Mouse (Mus musculus): Measurements from ENCODE around the gene Ptprq.
A peak's percentile ranks its signal among the peaks of the same experiment; 100 is the strongest.

Gene Ptprq

DNA sequence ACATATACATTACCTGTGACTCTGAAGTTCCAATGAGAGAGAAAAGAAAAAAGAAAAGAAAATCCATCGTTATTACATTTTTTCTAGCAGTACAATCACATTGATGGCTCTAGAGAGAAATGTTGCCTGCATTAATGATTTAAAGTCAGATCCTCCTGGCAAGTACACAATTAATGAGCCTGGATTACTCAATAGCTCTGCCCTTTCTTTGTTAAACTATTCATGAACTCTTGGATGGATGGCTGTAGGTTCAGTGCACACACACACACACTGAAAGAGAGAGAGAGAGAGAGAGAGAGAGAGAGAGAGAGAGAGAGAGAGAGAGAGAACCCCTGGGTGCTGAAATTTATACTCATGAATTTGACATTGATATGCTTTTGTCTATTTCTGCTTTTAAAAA, at the start of gene Ptprq:
Gene Ptprq, minus strand, starts transcription at position 246 of the 400 bp plus-strand sequence.
- no peak for DNase-seq (ENCODE audit: low read depth, low spot score)

DNA sequence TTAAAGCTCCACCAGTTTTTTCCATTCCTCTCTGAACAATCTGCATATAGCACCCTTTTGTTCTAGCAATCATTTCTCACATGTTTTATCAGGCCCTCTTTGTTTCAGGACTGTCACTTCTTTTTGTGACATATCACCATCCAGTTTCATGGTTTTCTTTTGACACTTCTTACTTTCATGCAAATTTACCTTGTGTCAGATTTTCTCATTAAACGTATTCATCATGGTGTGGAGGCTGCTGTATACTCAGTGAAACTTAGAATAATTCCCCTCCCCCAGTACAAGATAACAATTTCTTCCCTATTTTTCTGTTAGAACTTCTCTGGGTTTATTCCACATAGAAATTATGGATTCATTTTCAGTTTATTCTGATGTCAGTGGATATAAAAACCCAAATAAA, 39.8 kb upstream of the Ptprq start:
- no peak for DNase-seq (ENCODE audit: low read depth, low spot score)

DNA sequence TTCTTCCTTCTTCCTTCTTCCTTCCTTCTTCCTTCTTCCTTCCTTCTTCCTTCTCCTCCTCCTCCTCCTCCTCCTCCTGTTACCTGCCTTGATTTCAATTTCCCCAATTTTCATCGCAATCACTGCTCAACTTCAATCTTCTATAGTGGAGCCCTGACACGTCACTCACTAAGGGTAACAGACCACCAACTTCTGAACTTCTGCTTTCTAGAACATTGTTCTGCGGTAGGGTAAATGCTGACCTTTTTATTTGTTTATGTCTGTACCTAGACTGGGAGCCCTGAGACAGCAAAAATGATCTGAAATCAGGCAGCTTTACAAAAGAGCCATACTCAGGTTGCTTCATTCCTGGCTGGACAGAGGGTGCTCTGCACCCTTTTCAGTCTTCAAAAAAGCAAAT, 33.6 kb upstream of the Ptprq start:
- DNase-seq (ENCODE audit: low read depth, low spot score) = no peak

- DNase-seq (ENCODE audit: low read depth, low spot score) = no peak
These were observed 32.7 kb upstream of the Ptprq start for GRCm38 (mm10) chr10:107752351-107753143.

DNA sequence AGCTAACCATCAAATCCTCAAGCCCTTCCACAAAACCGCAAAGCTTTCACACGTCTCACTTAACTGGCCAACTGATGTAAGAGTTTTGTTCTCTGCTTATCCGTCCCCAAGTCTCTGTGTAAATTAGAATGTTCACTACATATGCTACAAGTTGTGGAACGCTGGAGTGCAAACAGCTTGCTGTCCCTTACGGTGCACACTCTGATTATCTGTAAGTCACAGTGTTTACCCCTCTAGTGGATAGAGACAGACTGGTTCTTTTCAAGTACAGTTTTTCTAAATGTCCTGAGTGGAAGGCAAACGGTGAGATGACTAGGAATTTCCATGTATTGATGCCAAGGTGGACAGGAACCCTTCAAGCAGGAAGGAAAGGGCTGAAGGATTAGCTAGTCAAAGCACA, 32.1 kb upstream of the Ptprq start:
- no peak for DNase-seq (ENCODE audit: low read depth, low spot score)

DNA sequence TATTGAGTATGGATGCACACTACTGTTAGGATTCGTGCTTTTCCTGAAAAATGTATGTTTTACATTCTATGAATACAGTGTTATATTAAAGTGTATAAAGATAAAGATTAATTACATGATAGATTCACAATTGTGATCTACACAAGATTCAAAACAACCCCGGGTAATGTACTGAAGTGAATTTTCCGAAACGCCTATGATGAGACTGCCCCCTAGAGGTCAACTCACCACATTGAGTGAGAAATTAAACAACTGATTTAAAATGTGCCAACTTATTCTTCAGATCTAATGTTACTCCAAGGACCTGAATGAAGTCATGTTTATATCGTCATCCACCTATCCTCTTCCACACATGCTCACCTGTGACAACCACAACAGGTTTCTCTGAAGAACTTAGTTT, 27.7 kb upstream of the Ptprq start:
- peak; percentile 1 for DNase-seq (ENCODE audit: low read depth, low spot score)

DNA sequence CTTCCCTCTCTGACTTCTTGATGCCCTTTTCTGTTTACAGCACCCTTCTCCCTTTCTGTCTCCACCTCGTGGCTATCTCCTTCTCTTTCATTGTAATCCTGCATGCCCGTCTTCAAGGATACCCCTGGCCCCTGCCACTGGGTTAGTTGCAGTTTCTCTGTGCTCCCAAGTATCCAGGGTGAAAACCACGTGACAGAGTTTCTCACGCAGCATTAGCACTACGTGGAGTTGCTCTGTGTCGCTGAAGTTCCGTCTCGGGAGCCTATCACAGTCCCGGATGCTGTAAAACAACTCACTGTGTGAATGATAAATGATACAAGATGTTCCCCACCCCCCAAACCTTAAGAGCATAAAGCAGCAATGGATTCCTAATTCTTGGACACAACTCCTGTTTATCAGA, 26.9 kb upstream of the Ptprq start:
- DNase-seq (ENCODE audit: low read depth, low spot score) = no peak

- DNase-seq (ENCODE audit: low read depth, low spot score) = no peak
These were observed 20.0 kb upstream of the Ptprq start for GRCm38 (mm10) chr10:107739815-107740214.

DNA sequence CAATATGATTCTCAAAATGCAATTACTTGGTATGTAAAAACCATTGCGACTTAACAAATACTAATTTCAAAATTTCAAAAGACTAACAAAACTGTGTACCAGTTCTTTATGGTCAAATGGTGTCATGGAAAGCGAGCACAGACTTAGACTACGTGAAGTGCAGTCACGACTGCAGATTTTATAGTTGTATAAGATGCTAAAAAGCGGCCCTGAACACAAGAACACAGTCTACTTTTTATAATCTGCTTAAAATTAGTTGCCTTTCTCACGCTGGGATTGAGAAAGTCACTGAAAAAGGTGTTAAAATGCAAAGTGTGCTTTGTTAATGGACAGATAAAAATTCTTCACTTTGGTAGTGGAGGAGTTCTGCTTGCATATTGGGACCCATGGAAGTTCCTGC, 17.9 kb upstream of the Ptprq start:
- no peak for DNase-seq (ENCODE audit: low read depth, low spot score)

- DNase-seq (ENCODE audit: low read depth, low spot score) = no peak
These were observed 15.6 kb upstream of the Ptprq start for GRCm38 (mm10) chr10:107735448-107735847.

DNA sequence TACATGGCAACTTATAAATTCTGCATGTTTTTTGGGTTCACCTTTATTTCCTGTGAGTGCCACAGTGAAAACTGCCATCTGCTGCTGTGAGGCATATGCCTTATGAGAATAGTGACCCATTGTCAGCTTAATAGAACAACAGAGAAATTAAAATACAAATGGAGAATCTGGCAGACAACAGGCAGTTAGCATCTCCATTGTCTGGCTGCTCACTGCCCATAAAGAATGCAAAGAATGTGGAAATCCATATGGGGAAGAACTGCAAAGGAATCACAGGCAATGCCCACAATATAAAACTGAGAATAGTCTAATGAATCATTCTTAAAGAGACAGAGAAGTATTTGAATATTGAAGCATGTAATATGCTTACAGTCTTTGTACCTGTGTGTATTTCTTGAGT, 14.5 kb upstream of the Ptprq start:
- DNase-seq (ENCODE audit: low read depth, low spot score) = no peak

- no peak for DNase-seq (ENCODE audit: low read depth, low spot score)
These were observed 5.8 kb upstream of the Ptprq start for GRCm38 (mm10) chr10:107725631-107726030.

DNA sequence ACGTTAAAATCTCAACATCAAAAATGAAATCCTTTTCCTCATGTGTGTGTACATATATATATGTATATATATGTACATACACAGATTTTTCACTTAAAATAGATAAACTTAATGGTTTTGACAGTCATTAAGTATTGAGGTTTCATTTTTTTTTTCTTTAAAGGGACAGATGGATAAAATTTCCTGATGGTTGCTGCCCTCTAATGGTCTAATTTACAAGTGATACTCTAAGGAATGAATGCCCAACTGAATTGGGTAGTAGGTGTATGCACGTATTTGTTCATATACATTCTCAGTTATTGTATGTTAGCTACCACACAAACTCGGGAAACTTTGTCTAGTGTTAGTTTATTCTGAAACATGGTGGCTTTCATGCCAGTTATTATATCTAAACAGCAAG, 15.4 kb downstream of the Ptprq start:
- no peak for DNase-seq (ENCODE audit: low read depth, low spot score)

GRCm38 (mm10) chr10:107700944-107701343, 18.9 kb downstream of the Ptprq start:
- DNase-seq (ENCODE audit: low read depth, low spot score) = no peak

- DNase-seq (ENCODE audit: low read depth, low spot score) = no peak
These were observed 21.1 kb downstream of the Ptprq start for GRCm38 (mm10) chr10:107698716-107699115.

DNA sequence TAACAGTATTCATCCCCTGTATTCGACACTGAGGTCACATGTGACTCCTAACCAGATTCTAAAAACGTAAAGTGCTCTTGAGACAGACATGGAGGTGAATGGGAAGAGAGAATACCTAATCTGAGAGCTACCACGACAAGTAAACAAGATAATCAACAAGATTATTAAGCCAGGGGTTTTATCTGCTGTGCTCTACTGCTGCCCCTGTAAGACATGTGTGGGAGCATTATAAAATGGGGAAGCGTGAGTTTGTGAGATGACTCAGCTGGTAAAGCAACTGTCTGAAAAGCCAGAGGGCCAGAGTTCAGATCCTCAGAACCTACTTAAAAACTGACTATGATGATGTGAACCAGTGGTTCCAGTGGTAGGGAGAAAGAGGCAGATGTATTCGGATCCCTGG, 22.7 kb downstream of the Ptprq start:
- DNase-seq (ENCODE audit: low read depth, low spot score) = no peak

- no peak for DNase-seq (ENCODE audit: low read depth, low spot score)
These were observed 32.5 kb downstream of the Ptprq start for GRCm38 (mm10) chr10:107687382-107687781.

DNA sequence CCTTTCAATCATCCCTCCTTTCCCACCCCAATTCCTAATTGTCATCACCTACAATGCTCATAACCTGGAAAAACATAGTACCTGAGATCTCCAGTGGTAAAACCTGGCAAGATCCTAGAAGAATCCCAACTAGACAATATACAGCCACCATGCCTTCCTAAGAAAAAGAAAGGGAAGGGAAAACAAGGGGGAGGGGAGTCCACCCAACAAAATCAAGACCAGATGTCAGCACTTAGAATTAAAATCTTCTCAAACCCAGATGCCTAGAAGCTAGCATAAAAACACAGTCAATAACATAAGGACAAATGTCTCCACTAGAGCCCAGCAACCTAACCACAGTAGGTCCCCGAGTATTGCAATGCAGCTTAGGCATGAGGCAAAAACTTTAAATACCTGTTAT, 43.9 kb downstream of the Ptprq start:
- DNase-seq (ENCODE audit: low read depth, low spot score) = no peak

DNA sequence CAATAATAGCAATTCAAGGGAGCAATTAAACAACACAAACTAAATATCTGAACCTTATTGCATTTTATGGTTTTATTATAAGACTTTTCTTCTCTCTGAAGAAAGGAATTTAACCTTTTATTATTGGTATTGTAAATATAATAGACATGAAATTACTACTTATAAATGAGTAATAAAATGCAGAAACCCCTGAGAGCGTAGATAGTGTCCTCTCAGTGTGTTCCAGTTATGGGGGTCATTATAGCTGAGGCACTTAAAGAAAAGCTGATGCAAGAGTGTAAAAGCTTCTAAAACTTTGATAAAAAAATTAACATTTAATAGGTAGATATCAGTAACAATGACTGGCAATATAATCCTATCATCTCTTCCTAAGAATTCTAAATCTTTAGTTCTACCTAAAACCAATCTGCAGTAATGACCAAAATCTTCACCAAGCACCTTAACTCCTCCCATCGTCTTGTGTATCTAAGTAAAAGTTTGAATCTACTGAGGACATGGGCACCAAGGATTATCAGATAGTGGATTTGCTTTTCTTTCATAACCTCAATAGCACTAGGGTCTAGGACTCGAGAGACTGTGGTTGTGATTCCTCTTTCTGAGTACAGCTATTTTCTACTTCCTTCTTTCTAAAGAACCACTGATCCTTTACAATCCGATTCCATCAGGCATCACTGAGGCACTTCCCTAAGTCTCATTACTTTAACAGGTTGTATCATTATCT, 51.3 kb downstream of the Ptprq start:
- no peak for DNase-seq (ENCODE audit: low read depth, low spot score)

DNA sequence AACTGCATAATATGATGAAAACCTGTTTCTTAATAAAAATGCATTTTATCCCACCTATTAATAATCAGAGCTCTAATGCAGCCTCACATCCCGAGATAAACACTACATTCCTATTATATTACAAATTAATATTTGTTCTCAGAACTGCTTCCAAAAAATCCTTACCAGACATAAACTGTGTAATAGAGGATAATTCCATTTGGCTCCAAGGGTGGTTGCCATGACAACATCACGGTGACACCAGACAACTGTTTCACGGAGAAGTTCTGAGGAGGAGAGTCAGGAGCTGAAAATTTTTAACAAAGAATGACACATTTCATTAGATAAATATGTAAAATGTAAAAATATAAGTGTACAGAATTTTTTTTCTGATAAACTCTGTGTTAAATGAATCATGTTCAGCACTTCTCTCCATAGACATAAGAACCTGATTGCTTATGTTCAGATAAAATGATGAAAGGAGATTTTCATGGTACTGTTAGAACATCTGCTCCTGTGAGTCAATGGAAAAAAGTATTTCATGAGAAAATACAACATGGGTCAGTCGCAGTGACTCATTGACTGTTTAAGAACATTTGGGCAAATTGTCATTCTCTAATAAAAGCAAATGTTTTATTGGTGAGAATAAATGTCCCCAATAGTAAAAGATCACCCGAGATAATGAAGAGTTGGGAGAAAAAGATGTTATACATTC, 57.3 kb downstream of the Ptprq start:
- no peak for DNase-seq (ENCODE audit: low read depth, low spot score)

DNA sequence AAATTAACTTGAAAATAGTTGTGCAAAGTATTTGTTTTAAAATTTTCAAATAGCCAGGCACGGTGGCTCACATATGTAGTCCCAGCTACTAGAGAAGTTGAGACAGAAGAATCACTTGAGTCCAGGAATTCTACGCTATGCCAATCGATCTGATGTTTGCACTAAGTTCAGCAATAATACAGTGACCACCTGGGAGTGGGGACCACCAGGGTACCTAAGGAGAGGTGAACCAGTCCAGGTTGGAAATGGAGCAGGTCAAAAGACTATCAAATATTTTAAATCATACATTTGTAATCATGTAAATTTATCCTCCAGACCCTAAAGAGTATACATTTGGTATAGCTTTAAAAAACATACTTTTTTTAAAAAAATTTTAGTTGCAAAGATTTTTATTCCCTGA, 57.9 kb downstream of the Ptprq start:
- no peak for DNase-seq (ENCODE audit: low read depth, low spot score)

GRCm38 (mm10) chr10:107659141-107659540, 60.7 kb downstream of the Ptprq start:
- DNase-seq (ENCODE audit: low read depth, low spot score) = no peak

GRCm38 (mm10) chr10:107649687-107650086, 70.2 kb downstream of the Ptprq start:
- DNase-seq (ENCODE audit: low read depth, low spot score) = no peak
